Mouse (Mus musculus) embryonic facial prominence, embryonic 15.5 days (tissue): ENCODE measurements at regions not wholly inside any gene's neighbourhood (a gene's known extent, or its start where the extent isn't known, plus 50 kb on each side); places are given as distances from the start of the nearest gene placed in this dataset.

Source experiments
- ATAC-seq: fragments of 200-750 bp; cut with Nextera tagmentation; 2 replicates; pipeline ENCODE4 v1.8.0; 2017; ENCODE audit warnings: low read depth, moderate TSS enrichment; ENCODE audit not compliant: insufficient number of reproducible peaks, low FRiP score, low TSS enrichment
- H3K27ac ChIP-seq: fragments of 300-500 bp; sonication (generic); replicated peaks from 2 replicates; pipeline ENCODE4 v1.5.1; 2015; ENCODE audit warnings: mild to moderate bottlenecking, inconsistent platforms
- H3K27me3 ChIP-seq: fragments of 300-500 bp; sonication (generic); 2 replicates; pipeline ENCODE4 v1.6.1; 2015; ENCODE audit warnings: inconsistent platforms
- H3K36me3 ChIP-seq: fragments of 300-500 bp; sonication (generic); 2 replicates; pipeline ENCODE4 v1.6.1; 2015; ENCODE audit warnings: mild to moderate bottlenecking, inconsistent platforms
- H3K4me1 ChIP-seq: fragments of 300-500 bp; sonication (generic); 2 replicates; pipeline ENCODE4 v1.6.1; 2015; ENCODE audit warnings: inconsistent platforms
- H3K4me2 ChIP-seq: fragments of 300-500 bp; sonication (generic); replicated peaks from 2 replicates; pipeline ENCODE4 v1.6.1; 2015; ENCODE audit warnings: mild to moderate bottlenecking, inconsistent platforms
- H3K4me3 ChIP-seq: fragments of 300-500 bp; sonication (generic); replicated peaks from 2 replicates; pipeline ENCODE4 v1.5.1; 2015; ENCODE audit warnings: mild to moderate bottlenecking, inconsistent platforms
- H3K9ac ChIP-seq: fragments of 300-500 bp; sonication (generic); 2 replicates; pipeline ENCODE4 v1.6.1; 2015; ENCODE audit warnings: inconsistent platforms
- H3K9me3 ChIP-seq: fragments of 300-500 bp; sonication (generic); replicated peaks from 2 replicates; pipeline ENCODE4 v1.6.1; 2016; ENCODE audit warnings: inconsistent platforms
- WGBS: fragments of 180-500 bp; shearing (Covaris S2); methylation state at CpG from one replicate; pipeline ENCODE4 v1.1.7; 2015; 5-methylcytosine and 5-hydroxymethylcytosine counted together

DNA sequence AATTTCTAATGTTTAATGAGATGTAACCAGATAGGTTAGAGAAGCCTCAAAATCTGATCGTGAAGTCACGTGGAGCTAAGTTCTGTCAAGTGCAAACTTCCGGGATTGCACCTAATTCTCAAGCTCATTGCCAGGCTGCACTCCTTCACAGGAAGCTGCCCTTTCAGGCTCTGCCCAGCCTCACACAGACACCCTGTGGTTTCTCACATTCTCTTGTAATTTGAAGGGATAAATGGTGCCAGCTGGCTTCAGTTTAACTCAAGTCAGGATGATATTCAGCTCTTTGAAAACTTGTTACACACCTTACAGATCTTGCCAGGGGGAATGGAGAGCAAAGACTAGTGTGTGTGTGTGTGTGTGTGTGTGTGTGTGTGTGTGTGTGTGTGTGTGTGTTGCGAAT lies 529.3 kb upstream of the Tle4 start:
- H3K4me1 ChIP-seq: no peaks in the 10 kb centered on the region
- no peaks in the 10 kb centered on the region for H3K27me3 ChIP-seq
- H3K4me2 ChIP-seq: no peak overlapping the region
- no peaks in the 10 kb centered on the region for H3K9me3 ChIP-seq
- H3K4me3 ChIP-seq: no peak overlapping the region
- no peaks in the 10 kb centered on the region for H3K36me3 ChIP-seq
- no peak overlapping the region for H3K9ac ChIP-seq
- no peak for ATAC-seq
- 29% methylated on average over 4 of the region's 4 CpGs for WGBS
- no peak overlapping the region for H3K27ac ChIP-seq

DNA sequence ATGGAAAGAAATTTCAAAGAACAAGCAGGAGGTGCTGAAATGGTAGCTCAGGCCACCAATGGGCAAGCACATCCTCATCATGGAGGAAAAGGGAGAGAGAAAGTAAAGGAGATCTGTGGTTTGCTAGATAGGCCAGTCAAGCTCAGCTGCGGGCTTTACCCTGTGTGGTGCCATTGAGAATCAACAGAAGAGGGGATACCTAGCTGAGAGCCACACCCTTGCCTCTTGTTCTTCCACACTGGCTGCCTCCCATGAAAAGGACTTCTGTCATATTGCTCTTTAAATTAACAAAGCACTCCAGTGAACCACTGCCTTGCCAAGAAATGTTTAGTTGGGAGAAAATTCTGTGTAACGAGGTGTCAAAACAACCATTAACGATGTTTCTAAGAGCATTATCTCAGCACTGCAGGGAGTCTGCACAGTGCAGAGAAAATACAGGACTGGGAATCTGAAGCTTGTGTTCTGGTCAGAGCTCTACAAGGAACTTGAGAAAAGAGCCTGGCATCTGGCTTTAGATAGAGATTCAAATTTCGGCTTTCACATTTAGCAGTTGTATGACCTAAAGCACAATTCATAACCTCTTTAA lies 510.7 kb upstream of the Tle4 start:
- no peak for ATAC-seq
- Histone ChIP-seq H3K27ac (no peak overlapping the region), H3K9ac (no peak overlapping the region), H3K36me3 (no peaks in the 10 kb centered on the region), H3K4me2 (no peak overlapping the region), H3K9me3 (no peaks in the 10 kb centered on the region), H3K27me3 (no peaks in the 10 kb centered on the region), H3K4me1 (no peaks in the 10 kb centered on the region), H3K4me3 (no peak overlapping the region)
- 60% methylated on average over 4 of the region's 4 CpGs for WGBS

DNA sequence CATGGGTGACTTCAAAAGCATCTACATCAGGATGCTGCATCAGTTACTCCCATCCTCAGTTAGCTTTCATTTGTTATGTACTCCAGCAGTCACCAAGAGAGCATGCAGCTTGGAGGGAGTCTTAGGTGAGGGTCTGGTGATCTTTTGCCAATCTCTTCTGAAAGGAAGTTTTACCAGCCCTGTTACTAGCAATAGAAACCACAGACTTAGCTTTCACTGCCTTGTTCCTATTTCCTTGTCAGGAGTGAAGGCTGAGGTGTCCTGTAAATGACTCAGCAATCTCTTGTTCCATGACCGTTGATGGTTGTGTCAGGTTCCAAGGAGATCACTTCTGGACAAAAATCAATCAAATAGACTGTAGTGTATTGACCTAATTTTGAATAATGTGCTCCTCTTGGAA lies 497.2 kb upstream of the Tle4 start:
- no peaks in the 10 kb centered on the region for H3K36me3 ChIP-seq
- H3K4me1 ChIP-seq: no peaks in the 10 kb centered on the region
- H3K9ac ChIP-seq: no peak overlapping the region
- no peak for ATAC-seq
- H3K9me3 ChIP-seq: no peaks in the 10 kb centered on the region
- H3K27ac ChIP-seq: no peak overlapping the region
- no peak overlapping the region for H3K4me3 ChIP-seq
- H3K27me3 ChIP-seq: no peaks in the 10 kb centered on the region
- WGBS: 69% methylated on average over 1 of the region's 1 CpGs
- no peak overlapping the region for H3K4me2 ChIP-seq

- 54% methylated on average over 3 of the region's 3 CpGs for WGBS
These were observed 495.7 kb upstream of the Tle4 start for GRCm38 (mm10) chr19:15093534-15093933.

DNA sequence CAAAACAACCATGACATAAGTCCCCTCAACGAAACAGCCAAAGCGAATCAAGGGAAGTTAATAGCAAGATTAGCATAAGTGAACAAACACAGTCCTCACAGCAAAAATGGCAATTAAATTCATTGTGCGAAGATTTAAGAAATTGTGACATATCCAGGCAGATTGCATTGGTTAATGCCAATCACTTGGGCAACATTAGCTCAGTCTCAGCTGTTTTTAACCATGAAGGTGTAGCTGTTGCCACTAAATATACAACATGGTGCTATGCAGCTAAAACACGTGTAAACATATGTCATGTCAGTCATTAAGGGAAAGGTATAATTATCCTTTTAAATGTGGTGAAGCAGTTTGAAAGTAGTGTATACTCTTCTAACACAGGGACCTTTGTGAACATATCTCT lies 482.8 kb upstream of the Tle4 start:
- H3K4me3 ChIP-seq: no peak overlapping the region
- H3K4me1 ChIP-seq: no peaks in the 10 kb centered on the region
- no peak overlapping the region for H3K27ac ChIP-seq
- no peaks in the 10 kb centered on the region for H3K27me3 ChIP-seq
- H3K4me2 ChIP-seq: no peak overlapping the region
- H3K9me3 ChIP-seq: no peaks in the 10 kb centered on the region
- no peaks in the 10 kb centered on the region for H3K36me3 ChIP-seq
- H3K9ac ChIP-seq: no peak overlapping the region
- no peak for ATAC-seq
- WGBS: 73% methylated on average over 4 of the region's 4 CpGs

More at GRCm38 (mm10) chr19:15093534-15093933, 495.7 kb upstream of the Tle4 start:
- H3K27me3 ChIP-seq: no peaks in the 10 kb centered on the region
- no peaks in the 10 kb centered on the region for H3K4me1 ChIP-seq
- no peak for ATAC-seq
- H3K4me3 ChIP-seq: no peak overlapping the region
- H3K9ac ChIP-seq: no peak overlapping the region
- H3K9me3 ChIP-seq: no peaks in the 10 kb centered on the region
- no peaks in the 10 kb centered on the region for H3K36me3 ChIP-seq
- H3K27ac ChIP-seq: no peak overlapping the region
- no peak overlapping the region for H3K4me2 ChIP-seq

DNA sequence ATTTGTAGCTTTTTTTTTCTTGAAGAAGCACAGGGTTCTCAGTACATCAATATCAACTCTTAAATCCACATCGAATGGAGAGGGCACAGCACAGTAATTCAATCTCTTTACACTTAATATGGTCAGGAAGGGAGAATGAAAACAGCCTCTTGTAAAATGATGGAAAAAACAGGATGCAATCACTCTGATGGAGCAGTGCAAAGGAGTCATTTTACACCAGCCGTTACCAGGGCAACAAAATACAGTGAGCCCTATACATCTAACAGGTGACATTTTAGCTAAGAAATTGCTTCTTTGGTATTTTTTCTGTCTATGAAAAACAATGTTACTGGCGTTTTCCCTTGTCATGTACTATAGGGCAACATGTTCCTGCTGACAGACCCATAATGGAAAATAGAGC lies 459.9 kb upstream of the Tle4 start:
- Histone ChIP-seq H3K4me3 (no peak overlapping the region), H3K27me3 (no peaks in the 10 kb centered on the region), H3K9ac (no peak overlapping the region), H3K4me2 (no peak overlapping the region), H3K27ac (no peak overlapping the region), H3K36me3 (no peaks in the 10 kb centered on the region), H3K9me3 (no peaks in the 10 kb centered on the region), H3K4me1 (no peaks in the 10 kb centered on the region)
- no peak for ATAC-seq
- 65% methylated on average over 3 of the region's 3 CpGs for WGBS

DNA sequence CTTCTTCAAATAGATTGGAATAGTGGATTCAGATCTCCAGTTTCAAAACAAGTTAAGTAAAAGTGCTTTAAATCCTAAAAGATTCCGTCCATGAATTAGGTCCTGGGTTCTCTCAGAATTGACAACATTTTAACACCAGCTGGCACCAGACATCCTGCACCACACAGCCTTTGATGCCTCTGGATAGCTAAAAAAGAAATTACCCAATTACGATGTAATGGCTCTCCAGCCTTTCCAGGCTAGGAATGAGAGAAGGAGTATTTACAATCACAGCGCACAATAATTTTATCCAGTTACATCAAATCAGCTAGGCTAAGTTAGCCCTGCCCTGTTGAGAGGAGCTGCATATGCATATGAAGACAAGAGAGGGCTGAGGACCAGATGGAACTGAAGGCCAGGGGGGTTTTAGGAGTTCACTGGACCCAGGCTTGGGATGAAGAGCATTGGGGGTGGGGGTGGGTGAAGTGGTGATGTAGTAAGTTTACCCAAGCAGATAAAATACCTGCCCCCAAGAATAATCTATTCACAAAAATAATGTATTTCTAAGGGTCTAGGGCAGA lies 455.8 kb upstream of the Tle4 start:
- Histone ChIP-seq H3K4me3 (no peak overlapping the region), H3K27ac (no peak overlapping the region), H3K9ac (no peak overlapping the region), H3K9me3 (no peaks in the 10 kb centered on the region), H3K27me3 (no peaks in the 10 kb centered on the region), H3K4me1 (no peaks in the 10 kb centered on the region), H3K36me3 (no peaks in the 10 kb centered on the region), H3K4me2 (no peak overlapping the region)
- 36% methylated on average over 3 of the region's 3 CpGs for WGBS
- ATAC-seq: no peak

- ATAC-seq: no peak
- 64% methylated on average over 10 of the region's 10 CpGs for WGBS
These were observed 454.9 kb upstream of the Tle4 start for GRCm38 (mm10) chr19:15052642-15053239.

DNA sequence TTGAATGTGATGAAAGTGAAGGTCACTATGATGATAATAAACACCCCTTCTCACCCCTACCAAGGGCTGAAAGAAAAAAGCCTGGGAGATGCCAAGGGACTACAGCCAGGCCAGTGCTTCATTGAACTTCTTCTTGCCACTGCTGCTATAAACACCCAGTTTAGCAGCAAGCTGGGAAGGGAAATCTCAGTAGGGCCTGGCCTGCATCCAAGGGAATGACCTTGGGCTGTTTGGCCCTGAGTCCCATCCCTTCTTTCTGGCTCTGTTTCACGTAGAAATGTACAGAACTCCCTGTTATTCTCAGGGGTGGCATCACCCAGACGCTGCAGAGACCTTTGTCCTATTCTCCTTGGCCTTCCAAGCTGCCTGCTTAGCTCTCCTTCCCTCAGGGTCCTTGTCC lies 450.0 kb upstream of the Tle4 start:
- H3K4me2 ChIP-seq: no peak overlapping the region
- ATAC-seq: no peak
- no peak overlapping the region for H3K27ac ChIP-seq
- WGBS: 67% methylated on average over 2 of the region's 2 CpGs
- H3K4me1 ChIP-seq: no peaks in the 10 kb centered on the region
- no peaks in the 10 kb centered on the region for H3K36me3 ChIP-seq
- no peaks in the 10 kb centered on the region for H3K9me3 ChIP-seq
- no peak overlapping the region for H3K4me3 ChIP-seq
- H3K9ac ChIP-seq: no peak overlapping the region
- H3K27me3 ChIP-seq: no peaks in the 10 kb centered on the region

More at GRCm38 (mm10) chr19:15052642-15053239, 454.9 kb upstream of the Tle4 start:
- H3K4me2 ChIP-seq: no peak overlapping the region
- no peak overlapping the region for H3K4me3 ChIP-seq
- H3K27ac ChIP-seq: no peak overlapping the region
- H3K27me3 ChIP-seq: no peaks in the 10 kb centered on the region
- no peak overlapping the region for H3K9ac ChIP-seq
- no peaks in the 10 kb centered on the region for H3K9me3 ChIP-seq
- H3K36me3 ChIP-seq: no peaks in the 10 kb centered on the region
- no peaks in the 10 kb centered on the region for H3K4me1 ChIP-seq

- no peak overlapping the region for H3K4me3 ChIP-seq
- no peaks in the 10 kb centered on the region for H3K36me3 ChIP-seq
- no peaks in the 10 kb centered on the region for H3K27me3 ChIP-seq
- 67% methylated on average over 4 of the region's 4 CpGs for WGBS
- no peaks in the 10 kb centered on the region for H3K9me3 ChIP-seq
- ATAC-seq: no peak
- H3K9ac ChIP-seq: no peak overlapping the region
- no peak overlapping the region for H3K27ac ChIP-seq
- H3K4me2 ChIP-seq: no peak overlapping the region
- H3K4me1 ChIP-seq: no peaks in the 10 kb centered on the region
These were observed 449.5 kb upstream of the Tle4 start for GRCm38 (mm10) chr19:15047306-15047868.

DNA sequence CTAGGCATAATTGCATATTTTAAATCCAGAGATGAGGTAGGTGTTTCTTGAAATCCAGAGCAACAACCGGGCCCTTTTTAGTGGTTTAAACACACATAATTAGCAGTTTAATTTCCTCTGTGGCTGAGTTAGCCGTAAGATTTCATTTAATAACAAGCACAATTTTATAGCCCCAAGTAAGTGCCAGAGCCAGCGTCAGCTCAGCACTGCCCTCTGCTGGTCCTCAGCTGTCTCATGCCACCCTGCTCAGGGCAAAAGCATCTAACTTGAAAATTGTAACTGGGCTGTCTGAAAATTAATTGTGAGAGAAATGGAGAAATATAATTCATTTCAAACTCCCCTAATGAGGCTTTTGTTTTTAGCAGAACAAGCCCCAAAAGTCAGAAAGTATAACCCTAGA lies 437.7 kb upstream of the Tle4 start:
- H3K27me3 ChIP-seq: peaks cover 16% of the 10 kb centered on the region
- H3K36me3 ChIP-seq: no peaks in the 10 kb centered on the region
- no peak overlapping the region for H3K9ac ChIP-seq
- 0 out of 2 replicates have a peak, but pooled peaks cover 3% of the 10 kb centered on the region for H3K4me1 ChIP-seq
- H3K27ac ChIP-seq: no peak overlapping the region
- no peak overlapping the region for H3K4me2 ChIP-seq
- 8% methylated on average over 3 of the region's 3 CpGs for WGBS
- H3K4me3 ChIP-seq: no peak overlapping the region
- no peaks in the 10 kb centered on the region for H3K9me3 ChIP-seq
- no peak for ATAC-seq
